Mouse (Mus musculus) retina, embryonic 14.5 days (tissue): ENCODE data around the gene Snn.
A peak's percentile ranks its signal among the peaks of the same experiment; 100 is the strongest.

Experiments used
- DNase-seq: peaks from one replicate; pipeline ENCODE4 v3.0.0-alpha.2; 2015; ENCODE audit warnings: low spot score

The Snn gene

DNA sequence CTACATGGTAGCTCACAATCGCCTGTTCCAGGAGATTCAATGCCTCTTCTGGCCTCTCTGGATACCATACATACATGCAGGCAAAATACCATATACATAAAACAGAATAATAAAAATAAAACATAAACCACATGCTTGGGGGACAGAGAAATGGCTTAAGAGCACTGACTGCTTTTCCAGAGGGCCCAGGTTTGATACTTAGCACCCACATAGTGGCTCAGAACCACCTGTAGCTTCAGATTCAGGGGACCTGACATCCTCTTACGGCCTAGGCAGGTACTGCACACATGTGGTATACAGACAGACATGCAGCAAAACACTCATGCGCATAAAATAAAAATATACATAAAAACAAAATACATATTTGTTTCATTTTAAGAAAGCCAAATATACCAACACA lies 25.6 kb downstream of the Snn start:
- no peak for DNase-seq

DNA sequence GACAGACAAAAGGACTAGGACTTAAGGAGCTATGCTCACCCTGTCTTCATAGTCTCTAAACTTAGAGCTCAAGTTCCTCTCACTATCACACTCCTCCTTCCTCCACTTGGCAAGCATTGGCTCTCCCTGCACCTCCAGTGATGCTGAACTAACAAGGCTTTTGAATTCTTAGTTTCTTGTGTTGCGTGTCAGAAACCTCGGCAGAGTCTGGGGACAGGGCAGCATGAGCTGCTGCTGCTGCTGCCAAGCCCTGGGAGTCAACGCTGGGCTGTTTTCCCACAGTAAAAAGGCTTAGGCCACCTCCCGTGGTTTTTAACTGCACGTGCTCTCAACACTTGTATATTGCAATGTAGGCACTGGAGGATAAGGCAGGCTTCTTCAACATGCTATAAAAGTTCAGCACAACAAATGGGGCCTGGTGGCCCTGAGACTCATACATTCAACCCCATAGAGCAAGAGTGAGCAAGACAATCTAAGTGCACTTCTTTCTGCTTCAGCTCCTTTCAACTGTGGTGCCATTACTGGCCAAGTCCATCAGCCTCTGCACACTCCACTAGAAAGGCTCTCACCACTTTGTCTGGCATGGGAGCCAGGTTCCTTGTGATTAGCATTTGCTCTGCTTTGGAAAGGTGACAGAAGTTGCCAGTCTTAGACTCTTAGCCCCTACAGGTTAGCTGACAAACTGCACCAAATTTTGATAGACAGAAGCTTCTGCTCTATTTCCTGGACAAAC lies 26.3 kb downstream of the Snn start:
- peak; percentile 54 for DNase-seq

DNA sequence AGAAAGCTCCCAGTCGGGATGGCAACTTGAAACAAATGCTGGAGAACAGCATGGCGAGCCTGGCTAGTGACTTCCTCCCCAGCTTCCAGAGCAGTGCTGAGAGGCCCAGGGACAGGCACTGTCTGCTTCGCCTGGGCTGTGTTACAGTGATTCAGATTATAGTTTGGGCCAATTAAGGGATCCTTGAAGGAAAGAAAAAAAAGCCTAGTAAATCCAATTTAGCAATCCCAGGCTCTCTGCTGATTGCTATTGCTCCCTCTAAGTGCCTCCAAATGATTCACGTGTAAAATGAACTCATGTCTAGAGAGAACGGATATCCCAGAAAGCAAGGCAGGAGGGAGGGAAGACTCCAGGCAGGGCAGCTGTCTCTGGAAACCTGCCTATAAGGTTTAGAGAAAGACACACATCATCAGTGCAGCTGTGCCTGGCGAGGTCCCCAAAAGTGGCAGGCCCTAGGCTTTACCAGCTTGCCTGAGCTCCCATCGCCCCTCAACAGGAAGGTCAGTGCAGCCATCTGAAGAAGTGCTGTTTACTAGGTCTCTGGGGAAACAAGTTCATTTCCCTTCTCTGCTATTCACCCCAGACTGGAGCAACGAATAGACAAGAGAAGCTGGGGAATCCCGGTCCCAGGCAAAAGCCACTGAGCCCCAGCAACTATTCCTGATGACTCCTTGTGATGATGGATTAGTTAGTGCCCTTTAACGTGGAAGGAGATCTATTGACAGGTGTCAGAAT lies 30.3 kb downstream of the Snn start:
- no peak for DNase-seq

DNA sequence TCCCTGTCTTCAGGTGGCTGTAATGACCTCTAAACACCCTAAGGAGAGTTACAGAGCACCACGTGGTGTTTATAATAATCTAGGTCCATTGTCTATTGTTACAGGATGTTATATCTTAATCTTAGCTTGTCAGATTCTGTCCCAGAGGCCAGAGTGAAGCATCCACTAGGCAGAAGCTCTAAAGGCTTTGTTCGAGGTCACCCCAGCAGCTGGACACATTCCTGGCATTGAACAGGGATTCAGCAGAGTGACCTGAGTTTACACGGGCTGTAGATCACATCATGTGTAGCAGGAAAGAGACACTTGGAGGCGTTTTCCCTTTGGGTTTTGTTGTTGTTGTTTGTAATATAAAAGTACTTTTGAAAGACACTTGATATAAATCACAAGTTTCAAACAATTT lies 31.3 kb downstream of the Snn start:
- DNase-seq, result no peak

DNA sequence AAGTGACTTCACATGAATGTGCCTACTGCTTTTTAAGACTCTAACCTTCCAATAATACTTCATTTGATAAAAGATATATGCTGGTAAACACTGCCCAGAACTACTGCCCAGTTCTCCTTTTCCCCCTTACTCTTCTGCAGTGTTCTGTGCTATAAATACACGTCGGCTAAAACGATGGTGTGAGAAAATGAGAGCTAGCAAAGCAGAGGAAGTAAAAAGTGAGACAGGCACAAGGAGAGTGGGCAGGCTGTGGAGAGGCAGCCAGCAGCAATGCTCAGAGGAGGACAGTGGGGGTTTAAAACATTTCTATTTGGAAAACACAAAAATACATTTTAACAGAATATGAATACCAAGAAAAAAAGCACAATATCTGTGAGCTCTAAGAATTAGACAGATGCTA lies 31.8 kb downstream of the Snn start:
- DNase-seq, result no peak

DNA sequence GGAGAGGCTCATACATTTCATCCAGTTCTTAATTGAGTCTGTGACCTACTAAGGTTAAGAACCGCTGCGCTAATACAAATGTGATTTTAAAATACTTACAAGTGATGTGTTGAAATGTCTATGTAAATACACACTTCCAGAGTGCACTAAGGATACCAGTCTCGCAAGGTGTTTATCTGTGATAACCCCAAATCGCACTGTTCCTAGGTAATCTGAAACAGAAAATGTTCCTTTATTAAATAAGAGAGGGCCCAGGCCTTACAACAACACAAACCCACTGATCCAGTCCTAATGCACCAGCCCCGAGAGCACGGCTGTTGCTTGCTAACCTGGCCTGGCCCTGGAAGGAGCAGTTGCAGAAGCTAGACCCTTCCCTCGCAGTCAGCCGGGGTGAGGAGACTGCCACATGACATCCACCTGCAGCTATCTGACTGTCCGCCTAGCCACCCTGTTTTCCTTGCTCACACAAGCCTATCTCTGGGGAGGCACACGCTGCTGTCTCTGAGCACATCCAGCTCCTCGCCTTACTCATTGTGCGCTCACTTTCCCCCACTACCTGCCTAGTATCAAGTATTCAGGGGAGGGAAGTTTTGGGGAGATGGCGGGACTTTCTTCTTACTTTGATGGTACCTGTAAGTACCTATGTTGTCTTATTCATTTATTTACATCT lies 33.1 kb downstream of the Snn start:
- DNase-seq, result no peak

DNA sequence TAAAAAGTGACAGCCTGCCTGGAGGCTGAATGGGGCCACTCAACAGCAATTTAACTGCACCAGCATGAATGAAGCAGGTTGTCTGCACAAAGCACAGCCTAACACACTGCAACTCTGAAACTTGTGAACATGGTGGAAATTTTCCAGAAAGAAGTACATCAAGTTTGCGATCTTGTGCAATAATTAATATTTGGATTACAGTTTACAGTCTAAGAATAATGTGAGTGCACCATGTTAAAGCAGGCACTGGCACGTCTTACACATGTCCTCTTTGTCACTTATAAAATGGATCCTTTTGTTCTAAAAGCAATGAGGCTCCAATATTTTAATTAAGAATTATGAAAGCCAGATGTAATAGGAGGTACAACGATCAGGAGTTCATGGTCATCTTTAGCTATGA lies 36.6 kb downstream of the Snn start:
- DNase-seq, result no peak

DNA sequence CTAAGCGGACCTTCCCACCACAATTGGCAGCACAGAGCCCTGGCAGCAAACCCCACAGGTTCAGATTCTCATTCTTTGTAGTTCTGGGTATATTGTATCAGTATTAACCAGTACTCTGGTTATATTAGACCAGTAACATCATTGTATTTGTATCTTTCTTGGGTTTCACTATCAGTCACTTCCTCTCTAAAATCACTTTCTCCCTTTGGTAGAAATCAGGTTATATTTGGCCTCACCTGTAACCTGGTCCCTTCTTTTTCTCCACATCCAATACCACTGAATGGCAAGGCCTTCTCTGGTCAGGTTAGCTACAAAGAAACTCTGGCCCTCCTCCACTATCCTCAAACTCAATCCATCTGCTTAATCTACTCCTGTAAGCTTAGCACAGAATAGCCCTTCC lies 44.2 kb downstream of the Snn start:
- DNase-seq, result no peak

DNA sequence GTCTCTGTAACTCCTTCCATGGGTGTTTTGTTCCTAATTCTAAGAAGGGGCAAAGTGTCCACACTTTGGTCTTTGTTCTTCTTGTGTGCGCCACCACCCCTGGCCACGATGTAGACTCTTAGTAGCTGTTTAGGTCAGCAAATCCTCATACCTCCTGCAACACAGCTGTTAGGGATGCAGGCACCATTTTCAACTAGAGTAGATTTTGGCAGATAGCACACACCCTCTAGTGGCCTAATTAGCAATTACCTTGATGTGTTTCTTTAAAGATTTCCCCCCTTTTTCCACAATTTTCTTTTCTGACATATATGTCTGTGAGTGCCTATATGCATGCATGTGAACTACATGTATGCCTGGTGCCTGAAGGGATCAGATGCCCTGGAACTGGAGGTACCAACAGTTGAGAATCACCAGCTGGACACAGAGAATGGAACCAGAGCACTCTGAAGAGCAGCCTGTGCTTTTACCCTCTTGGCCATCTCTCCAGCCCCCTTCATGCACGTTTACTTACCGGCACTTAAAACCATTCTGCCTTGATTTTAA lies 48.5 kb downstream of the Snn start:
- DNase-seq, result peak; percentile 78

DNA sequence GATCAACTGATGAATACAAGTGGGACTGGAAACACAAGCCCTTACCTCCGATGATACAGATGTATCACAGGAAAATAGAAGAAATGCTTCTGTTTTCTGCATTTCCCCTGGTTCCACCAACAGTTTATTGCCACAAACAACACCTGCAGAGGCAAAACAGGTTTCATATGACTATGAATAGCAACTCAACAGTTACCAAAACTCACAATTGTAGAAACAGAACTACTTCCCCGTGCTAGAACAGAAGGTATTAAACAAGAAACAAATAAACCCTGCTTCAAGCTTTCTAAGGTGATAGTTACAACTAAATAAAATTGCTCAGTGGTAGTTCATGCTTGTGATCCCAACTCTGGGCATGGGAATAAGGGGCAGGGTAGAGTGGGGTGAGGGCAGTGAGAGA lies 61.9 kb downstream of the Snn start:
- DNase-seq, result no peak

DNA sequence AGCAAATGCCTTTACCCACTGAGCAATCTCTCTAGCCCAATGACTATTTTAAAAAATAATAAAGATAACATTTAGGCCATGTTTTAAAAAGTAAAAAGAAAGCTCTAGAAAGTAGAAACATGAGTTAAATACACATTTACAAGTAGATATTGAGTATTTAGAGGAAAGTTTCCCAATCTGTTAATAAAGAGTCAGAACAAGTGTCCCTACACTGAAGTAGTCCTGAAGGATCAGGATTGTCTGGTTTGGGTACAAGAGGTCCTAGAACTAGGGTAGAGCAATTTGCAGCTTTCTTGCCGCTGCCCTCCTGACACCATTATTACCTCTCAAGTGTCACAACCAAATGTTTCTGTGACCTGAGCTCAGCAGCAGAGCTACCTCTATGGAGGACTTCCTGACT lies 63.4 kb downstream of the Snn start:
- no peak for DNase-seq
